Mouse (Mus musculus): Measurements from ENCODE around the gene Rnf180. TPM values are rescaled to one million over a fixed set of nuclear protein-coding genes. Genes with fewer than 3 reads are reported as not detected.

The Rnf180 gene
- total and polyA plus RNA-seq, 3 experiments: 0.23 to 0.84 TPM; not detected in 1

GRCm38 (mm10) chr13:105150006-105150405 is 144.6 kb downstream of the Rnf180 start:
- H3K9me3 ChIP-seq (replicated peaks; ENCODE audit: insufficient read depth, low read length): no peaks in the 10 kb centered on the region
- H3K27ac ChIP-seq (ENCODE audit: control insufficient read depth, low read depth, low read length): no peak overlapping the region
- H3K4me1 ChIP-seq (ENCODE audit: control insufficient read depth in 1 of 2, insufficient read depth in 2 of 2, low read length in 2 of 2): no peaks in the 10 kb centered on the region

DNA sequence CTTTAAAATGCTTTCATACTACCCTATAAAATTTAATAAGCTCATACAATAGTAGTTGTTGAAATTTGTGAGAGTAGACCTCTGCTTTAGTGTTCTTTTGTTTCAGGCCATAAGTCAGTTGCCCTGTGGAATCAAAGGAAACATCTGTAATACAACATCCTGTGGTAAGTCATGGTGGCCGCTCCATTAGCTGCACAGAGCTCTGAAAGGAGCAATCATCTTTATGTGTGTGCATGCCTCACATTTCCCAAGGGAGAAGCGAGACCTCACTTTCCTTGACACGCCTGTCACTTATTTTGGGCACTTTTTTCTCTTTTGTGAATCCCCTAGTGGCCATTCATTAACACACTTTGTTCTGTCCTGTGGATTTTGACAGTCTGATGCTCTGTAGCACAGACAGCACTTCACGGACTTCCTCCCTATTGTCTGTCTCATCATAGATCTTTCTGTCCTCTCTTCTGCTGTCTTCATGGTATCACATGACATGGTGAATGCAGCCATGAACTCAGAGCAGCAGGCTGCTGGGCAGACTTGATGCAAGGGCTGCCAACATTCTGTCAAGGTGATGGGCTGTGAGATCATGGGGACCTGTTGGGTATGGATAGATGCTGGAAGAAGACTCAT is 146.7 kb downstream of the Rnf180 start:
- H3K27ac ChIP-seq (ENCODE audit: control insufficient read depth, low read depth, low read length): no peak overlapping the region
- no peaks in the 10 kb centered on the region for H3K9me3 ChIP-seq (replicated peaks; ENCODE audit: insufficient read depth, low read length)
- no peak overlapping the region for H3K9ac ChIP-seq (ENCODE audit: control insufficient read depth, low read depth, low read length, poor library complexity, severe bottlenecking)
- no peaks in the 10 kb centered on the region for H3K27me3 ChIP-seq (ENCODE audit: control insufficient read depth in 1 of 2, insufficient read depth in 2 of 2, low read length in 2 of 2)
- no peak for TF ChIP-seq TBP (IDR thresholded peaks at IDR 0.05; ENCODE audit: low read depth, low read length)
- TF ChIP-seq NELFE (IDR thresholded peaks at IDR 0.05; ENCODE audit: low read depth, low read length): no peak
- no peak for TF ChIP-seq RAD21 (IDR thresholded peaks at IDR 0.05; ENCODE audit: low read depth, low read length)
- TF ChIP-seq SMC3 (IDR thresholded peaks at IDR 0.05; ENCODE audit: low read depth, low read length): no peak
- no peak for TF ChIP-seq MYB (IDR thresholded peaks at IDR 0.05; ENCODE audit: low read depth, low read length)
- TF ChIP-seq CHD1 (IDR thresholded peaks at IDR 0.05; ENCODE audit: low read depth, low read length): no peak
- TF ChIP-seq MEF2A (IDR thresholded peaks at IDR 0.05; ENCODE audit: extremely low read depth, insufficient replicate concordance, low read depth, low read length, poor library complexity, severe bottlenecking): no peak
- no peaks in the 10 kb centered on the region for H3K79me2 ChIP-seq (ENCODE audit: control insufficient read depth, insufficient read depth, low read length, poor library complexity)
- no peak for DNase-seq (ENCODE audit: low read depth, low spot score)
- H3K4me3 ChIP-seq (ENCODE audit: control insufficient read depth in 1 of 2, insufficient read depth in 1 of 2, low read depth in 2 of 2, low read length in 2 of 2): no peak overlapping the region
- H3K36me3 ChIP-seq (ENCODE audit: control insufficient read depth in 1 of 2, insufficient read depth in 2 of 2, low read length in 2 of 2): no peaks in the 10 kb centered on the region
- H3K4me1 ChIP-seq (ENCODE audit: control insufficient read depth in 1 of 2, insufficient read depth in 2 of 2, low read length in 2 of 2): no peaks in the 10 kb centered on the region

More at GRCm38 (mm10) chr13:105150006-105150405, 144.6 kb downstream of the Rnf180 start:
- H3K9ac ChIP-seq (ENCODE audit: control insufficient read depth, low read depth, low read length, poor library complexity, severe bottlenecking): no peak overlapping the region
- no peak overlapping the region for H3K4me3 ChIP-seq (ENCODE audit: control insufficient read depth in 1 of 2, insufficient read depth in 1 of 2, low read depth in 2 of 2, low read length in 2 of 2)
- no peaks in the 10 kb centered on the region; a peak in 1 of 4 replicates for H3K36me3 ChIP-seq (ENCODE audit: control insufficient read depth in 1 of 2, insufficient read depth in 2 of 2, low read length in 2 of 2)
- TF ChIP-seq GABPA (IDR thresholded peaks at IDR 0.05; ENCODE audit: low read depth, low read length) (no peak), TBP (IDR thresholded peaks at IDR 0.05; ENCODE audit: low read depth, low read length) (no peak), RCOR1 (IDR thresholded peaks at IDR 0.05; ENCODE audit: low read depth, low read length) (no peak), USF1 (IDR thresholded peaks at IDR 0.05; ENCODE audit: low read depth, low read length) (no peak), SIN3A (IDR thresholded peaks at IDR 0.05; ENCODE audit: low read length) (no peak), ZNF384 (IDR thresholded peaks at IDR 0.05; ENCODE audit: low read depth, low read length) (no peak), SMC3 (IDR thresholded peaks at IDR 0.05; ENCODE audit: low read depth, low read length) (no peak), MYB (IDR thresholded peaks at IDR 0.05; ENCODE audit: low read depth, low read length) (no peak), ZKSCAN1 (IDR thresholded peaks at IDR 0.05; ENCODE audit: low read depth, low read length) (no peak), NELFE (IDR thresholded peaks at IDR 0.05; ENCODE audit: low read depth, low read length) (no peak), CHD2 (IDR thresholded peaks at IDR 0.05; ENCODE audit: low read length) (no peak), ETS1 (IDR thresholded peaks at IDR 0.05; ENCODE audit: low read depth, low read length) (no peak), BHLHE40 (IDR thresholded peaks at IDR 0.05; ENCODE audit: borderline replicate concordance, low read depth, low read length) (no peak), MXI1 (IDR thresholded peaks at IDR 0.05; ENCODE audit: low read depth, low read length) (no peak), UBTF (IDR thresholded peaks at IDR 0.05; ENCODE audit: borderline replicate concordance, insufficient read depth, low read depth, low read length) (no peak), NRF1 (IDR thresholded peaks at IDR 0.05; ENCODE audit: insufficient read depth, low read depth, low read length, poor library complexity, severe bottlenecking) (no peak), EP300 (IDR thresholded peaks at IDR 0.05; ENCODE audit: low read depth in 1 of 2, low read length in 2 of 2) (no peak), KAT2A (conservative IDR thresholded peaks at IDR 0.05; ENCODE audit: low read depth, low read length) (no peak), E2F4 (IDR thresholded peaks at IDR 0.05; ENCODE audit: borderline replicate concordance, low read depth, low read length) (no peak)
- no peaks in the 10 kb centered on the region for H3K79me2 ChIP-seq (ENCODE audit: control insufficient read depth, insufficient read depth, low read length, poor library complexity)
- no peaks in the 10 kb centered on the region for H3K27me3 ChIP-seq (ENCODE audit: control insufficient read depth in 1 of 2, insufficient read depth in 2 of 2, low read length in 2 of 2)
- no peak for DNase-seq (ENCODE audit: low read depth, low spot score)

All from MEL (cell line).